Mouse (Mus musculus): ENCODE data around the gene Ccnl1. TPM values are rescaled to one million over a fixed set of nuclear protein-coding genes. Genes with fewer than 3 reads are reported as not detected.

The Ccnl1 gene
- polyA plus RNA-seq, 1 experiment from 2014 or later = 82.6 TPM

GRCm38 (mm10) chr3:65928614-65929272 lies 29.3 kb downstream of the Ccnl1 start:
- no peak overlapping the region; the same call in 1 of the 2 replicates for H3K4me3 ChIP-seq (replicated peaks; ENCODE audit: low read depth, low read length)
- no peak for DNase-seq (ENCODE audit: low spot score)
- H3K9ac ChIP-seq (ENCODE audit: low read depth, low read length) = no peak overlapping the region
- H3K4me1 ChIP-seq (replicated peaks; ENCODE audit: insufficient read depth, low read length) = peaks cover 7% of the 10 kb centered on the region; the same call in 1 of the 2 replicates
- H3K27me3 ChIP-seq (ENCODE audit: insufficient read depth, low read length) = no peaks in the 10 kb centered on the region
- H3K27ac ChIP-seq = peak overlapping the region; percentile 26
- ATAC-seq (replicated peaks; ENCODE audit: low FRiP score, low read depth) = no peak
- H3K4me2 ChIP-seq (ENCODE audit: low read length) = peak overlapping the region; percentile 48; the same call in 1 of the 2 replicates
- 49% methylated on average over 4 of the region's 4 CpGs for WGBS
- no peaks in the 10 kb centered on the region for H3K36me3 ChIP-seq (ENCODE audit: insufficient read depth, low read length)
- H3K9me3 ChIP-seq (replicated peaks; ENCODE audit: low read length) = no peaks in the 10 kb centered on the region
- no peak for TF ChIP-seq CTCF (IDR thresholded peaks at IDR 0.05; ENCODE audit: low read depth)

- H3K4me2 ChIP-seq (ENCODE audit: low read length) = 0 out of 2 replicates have a peak overlapping the region, but pooled peaks have one; percentile 1
- no peaks in the 10 kb centered on the region for H3K36me3 ChIP-seq (ENCODE audit: insufficient read depth, low read length)
- DNase-seq (ENCODE audit: low spot score) (peak; percentile 68), ATAC-seq (replicated peaks; ENCODE audit: low FRiP score, low read depth) (peak; percentile 79)
- no peak for TF ChIP-seq CTCF (IDR thresholded peaks at IDR 0.05; ENCODE audit: low read depth)
- no peak overlapping the region; the same call in 1 of the 2 replicates for H3K9ac ChIP-seq (ENCODE audit: low read depth, low read length)
- no peaks in the 10 kb centered on the region for H3K9me3 ChIP-seq (replicated peaks; ENCODE audit: low read length)
- H3K27me3 ChIP-seq (ENCODE audit: insufficient read depth, low read length) = no peaks in the 10 kb centered on the region
- 38% methylated on average over 7 of the region's 7 CpGs for WGBS
- peaks cover 7% of the 10 kb centered on the region; the same call in 1 of the 2 replicates for H3K4me1 ChIP-seq (replicated peaks; ENCODE audit: insufficient read depth, low read length)
- no peak overlapping the region for H3K4me3 ChIP-seq (replicated peaks; ENCODE audit: low read depth, low read length)
- peak overlapping the region; percentile 47; the same call in 1 of the 2 replicates for H3K27ac ChIP-seq
Measured at GRCm38 (mm10) chr3:65927685-65928084, 30.4 kb downstream of the Ccnl1 start.

- no peak for TF ChIP-seq CTCF (IDR thresholded peaks at IDR 0.05; ENCODE audit: low read depth)
- DNase-seq (ENCODE audit: low spot score) (no peak), ATAC-seq (replicated peaks; ENCODE audit: low FRiP score, low read depth) (no peak)
- Histone ChIP-seq H3K4me1 (replicated peaks; ENCODE audit: insufficient read depth, low read length) (peaks cover 7% of the 10 kb centered on the region; the same call in 1 of the 2 replicates), H3K36me3 (ENCODE audit: insufficient read depth, low read length) (no peaks in the 10 kb centered on the region), H3K27me3 (ENCODE audit: insufficient read depth, low read length) (no peaks in the 10 kb centered on the region), H3K27ac (peak overlapping the region; percentile 47; the same call in 1 of the 2 replicates), H3K9ac (ENCODE audit: low read depth, low read length) (no peak overlapping the region; the same call in 1 of the 2 replicates), H3K4me3 (replicated peaks; ENCODE audit: low read depth, low read length) (no peak overlapping the region), H3K9me3 (replicated peaks; ENCODE audit: low read length) (no peaks in the 10 kb centered on the region), H3K4me2 (ENCODE audit: low read length) (0 out of 2 replicates have a peak overlapping the region, but pooled peaks have one; percentile 1)
- WGBS = 60% methylated on average over 4 of the region's 4 CpGs
Measured at GRCm38 (mm10) chr3:65927101-65927501, 30.9 kb downstream of the Ccnl1 start.

GRCm38 (mm10) chr3:65926426-65926825 lies 31.6 kb downstream of the Ccnl1 start:
- ATAC-seq (replicated peaks; ENCODE audit: low FRiP score, low read depth) = no peak
- no peak for TF ChIP-seq CTCF (IDR thresholded peaks at IDR 0.05; ENCODE audit: low read depth)
- no peak overlapping the region for H3K4me2 ChIP-seq (ENCODE audit: low read length)
- H3K9me3 ChIP-seq (replicated peaks; ENCODE audit: low read length) = no peaks in the 10 kb centered on the region
- H3K36me3 ChIP-seq (ENCODE audit: insufficient read depth, low read length) = no peaks in the 10 kb centered on the region
- DNase-seq (ENCODE audit: low spot score) = no peak
- WGBS = 92% methylated on average over 5 of the region's 5 CpGs
- no peak overlapping the region for H3K4me3 ChIP-seq (replicated peaks; ENCODE audit: low read depth, low read length)
- H3K4me1 ChIP-seq (replicated peaks; ENCODE audit: insufficient read depth, low read length) = peaks cover 7% of the 10 kb centered on the region; the same call in 1 of the 2 replicates
- H3K9ac ChIP-seq (ENCODE audit: low read depth, low read length) = no peak overlapping the region
- H3K27ac ChIP-seq = no peak overlapping the region
- H3K27me3 ChIP-seq (ENCODE audit: insufficient read depth, low read length) = no peaks in the 10 kb centered on the region

- no peaks in the 10 kb centered on the region for H3K9me3 ChIP-seq (replicated peaks; ENCODE audit: low read length)
- no peak for TF ChIP-seq CTCF (IDR thresholded peaks at IDR 0.05; ENCODE audit: low read depth)
- ATAC-seq (replicated peaks; ENCODE audit: low FRiP score, low read depth) (no peak), DNase-seq (ENCODE audit: low spot score) (no peak)
- WGBS = 71% methylated on average over 5 of the region's 5 CpGs
- H3K27me3 ChIP-seq (ENCODE audit: insufficient read depth, low read length) = no peaks in the 10 kb centered on the region
- no peak overlapping the region for H3K9ac ChIP-seq (ENCODE audit: low read depth, low read length)
- no peak overlapping the region for H3K4me3 ChIP-seq (replicated peaks; ENCODE audit: low read depth, low read length)
- peaks cover 7% of the 10 kb centered on the region; the same call in 1 of the 2 replicates for H3K4me1 ChIP-seq (replicated peaks; ENCODE audit: insufficient read depth, low read length)
- no peak overlapping the region for H3K27ac ChIP-seq
- H3K4me2 ChIP-seq (ENCODE audit: low read length) = no peak overlapping the region
- no peaks in the 10 kb centered on the region for H3K36me3 ChIP-seq (ENCODE audit: insufficient read depth, low read length)
Measured at GRCm38 (mm10) chr3:65925058-65925740, 32.9 kb downstream of the Ccnl1 start.

GRCm38 (mm10) chr3:65922420-65922819 lies 35.6 kb downstream of the Ccnl1 start:
- H3K4me1 ChIP-seq (replicated peaks; ENCODE audit: insufficient read depth, low read length) = no peaks in the 10 kb centered on the region
- H3K9ac ChIP-seq (ENCODE audit: low read depth, low read length) = no peak overlapping the region
- no peaks in the 10 kb centered on the region for H3K27me3 ChIP-seq (ENCODE audit: insufficient read depth, low read length)
- no peaks in the 10 kb centered on the region for H3K9me3 ChIP-seq (replicated peaks; ENCODE audit: low read length)
- no peak for DNase-seq (ENCODE audit: low spot score)
- ATAC-seq (replicated peaks; ENCODE audit: low FRiP score, low read depth) = peak; percentile 89
- no peaks in the 10 kb centered on the region for H3K36me3 ChIP-seq (ENCODE audit: insufficient read depth, low read length)
- H3K4me3 ChIP-seq (replicated peaks; ENCODE audit: low read depth, low read length) = no peak overlapping the region
- WGBS = 39% methylated on average over 6 of the region's 6 CpGs
- no peak overlapping the region for H3K27ac ChIP-seq
- no peak overlapping the region for H3K4me2 ChIP-seq (ENCODE audit: low read length)
- no peak for TF ChIP-seq CTCF (IDR thresholded peaks at IDR 0.05; ENCODE audit: low read depth)
